Mouse (Mus musculus) urinary bladder, adult 18-20 months (tissue): ENCODE data around the gene Pip4k2b.
"Not testable (repeated sequence)": the region's sequence is repeated elsewhere in the genome, so short reads cannot be mapped to it uniquely, and the experiment has no call there.

ENCODE experiments used
- DNase-seq, 2 experiments: peaks; one replicate each; pipeline ENCODE4 v3.0.0; 2022; ENCODE audit warnings: low spot score in 2 of 2, mixed read lengths in 2 of 2

The Pip4k2b gene

DNA sequence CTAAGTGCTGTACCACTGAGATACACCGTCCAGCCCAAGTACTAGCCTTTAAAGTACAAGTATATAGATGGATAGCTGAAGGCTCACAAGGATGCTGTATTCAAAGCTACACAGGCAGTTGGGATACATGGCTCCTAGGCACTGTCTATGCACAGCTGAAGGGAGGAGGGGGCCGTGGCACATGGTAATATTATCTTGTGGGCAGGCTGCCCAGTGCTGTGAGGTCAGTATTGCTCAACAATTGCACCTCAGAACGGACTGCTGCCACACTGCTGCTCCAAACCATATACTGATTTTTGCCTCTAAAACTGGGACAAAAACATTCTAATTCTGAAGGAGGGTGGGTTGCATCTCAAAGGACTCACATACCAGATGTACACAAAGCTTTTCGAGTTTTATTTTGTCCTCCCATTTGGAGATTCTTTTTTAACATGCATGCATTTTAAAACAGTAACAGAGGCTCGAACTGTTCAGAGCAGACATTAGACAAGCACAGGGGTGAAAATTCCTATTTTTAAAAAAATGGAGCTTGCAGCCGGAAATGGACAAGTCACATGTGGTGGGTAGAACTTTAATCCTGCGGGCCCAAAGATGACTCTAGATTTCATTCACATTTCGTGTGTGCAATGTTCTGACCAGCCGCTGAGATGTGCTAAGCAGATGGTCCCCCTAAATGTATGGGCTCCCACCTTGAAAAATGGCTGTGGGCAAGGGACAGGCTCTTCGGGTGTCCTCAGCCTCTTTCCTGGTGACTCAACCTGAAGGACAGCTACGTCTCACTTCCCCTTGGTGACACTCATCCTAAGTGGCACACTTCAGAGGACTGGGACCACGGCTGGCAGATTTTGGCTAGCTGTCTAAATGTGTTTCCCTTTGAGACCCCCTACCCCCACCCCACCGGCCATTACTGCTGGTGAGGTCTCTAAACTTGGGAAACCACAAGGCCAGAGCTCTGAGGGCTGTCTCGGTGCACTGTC, 29.4 kb downstream of the Pip4k2b start:
- DNase-seq, result no peak

GRCm38 (mm10) chr11:97714356-97714755, 30.1 kb downstream of the Pip4k2b start:
- no peak for DNase-seq

- no peak for DNase-seq
These were observed 30.6 kb downstream of the Pip4k2b start for GRCm38 (mm10) chr11:97713896-97714295.

GRCm38 (mm10) chr11:97712286-97712685, 32.2 kb downstream of the Pip4k2b start:
- no peak for DNase-seq

DNA sequence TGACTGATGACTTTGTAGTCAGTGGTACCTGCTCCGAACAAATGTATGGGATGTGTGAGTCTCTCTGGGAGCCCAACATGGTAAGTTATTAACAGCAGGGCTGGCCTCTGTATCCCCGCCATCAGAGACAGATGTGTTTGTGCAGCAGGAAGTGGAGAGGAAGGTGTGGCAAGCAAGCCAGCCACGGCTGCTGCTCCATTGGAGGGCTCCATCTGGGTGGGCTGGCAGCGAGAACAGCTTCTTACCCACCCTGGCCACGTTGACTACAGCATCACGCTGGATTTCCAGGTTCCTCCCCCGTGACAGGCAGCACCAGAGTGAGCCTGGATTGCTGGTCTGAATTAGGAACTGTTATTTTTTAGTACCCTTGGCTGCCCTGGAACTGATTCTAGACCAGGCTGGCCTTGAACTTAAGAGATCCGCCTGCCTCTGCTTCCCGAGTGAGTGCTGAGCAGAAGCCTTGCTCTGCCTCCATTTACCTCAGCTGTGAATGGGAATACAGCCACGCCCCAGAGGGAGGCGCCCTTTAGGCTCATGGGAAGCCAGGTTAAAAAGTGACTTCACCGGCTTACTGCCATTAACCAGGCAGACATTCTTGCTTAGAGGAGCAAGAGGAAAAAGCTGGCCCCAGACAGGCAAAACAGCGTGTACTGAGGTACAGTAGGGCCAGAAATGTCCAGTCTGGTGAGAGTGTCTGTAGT, 33.2 kb downstream of the Pip4k2b start:
- DNase-seq, result no peak

- DNase-seq, result not testable (repeated sequence)
These were observed 34.4 kb downstream of the Pip4k2b start for GRCm38 (mm10) chr11:97710067-97710466.

DNA sequence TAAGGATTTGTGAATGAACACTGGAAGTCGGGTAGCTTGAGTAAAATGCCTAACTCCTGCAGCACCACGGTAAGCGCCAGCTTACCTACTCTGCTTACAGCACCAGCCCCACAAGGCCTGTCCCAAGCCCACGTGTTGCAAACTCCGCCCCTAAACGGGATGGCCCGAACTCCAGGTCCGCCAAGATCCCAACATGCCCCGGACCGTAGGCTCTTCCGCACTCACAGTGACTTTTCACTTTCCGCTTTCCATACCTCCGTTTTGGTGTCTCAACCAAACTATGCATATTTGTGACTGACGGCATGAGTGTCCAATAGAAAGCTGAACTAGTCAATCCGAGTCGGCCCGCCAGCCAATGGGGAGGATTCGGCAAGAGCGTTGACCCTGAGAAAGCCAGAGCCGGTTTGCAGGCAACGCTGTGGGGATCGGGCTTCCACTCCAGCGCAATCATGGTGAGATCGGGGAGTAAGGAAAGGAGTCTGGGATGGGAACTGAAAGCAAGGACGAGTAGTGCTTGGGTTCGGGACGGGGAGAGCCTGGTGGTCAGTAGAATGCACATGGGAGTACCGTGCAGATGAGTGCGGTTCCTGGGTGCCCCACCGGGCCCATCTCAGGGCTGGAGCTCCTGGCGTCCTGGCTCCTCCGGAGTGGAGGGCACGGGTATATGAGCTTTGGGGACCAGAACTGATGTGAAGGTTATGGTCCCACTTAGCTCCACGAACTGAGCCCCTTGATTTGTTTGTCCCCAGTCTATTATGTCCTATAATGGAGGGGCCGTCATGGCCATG, 41.3 kb downstream of the Pip4k2b start, which contains the start of gene Psmb3:
Gene Psmb3 (plus strand): TSS at position 361 of the 788 bp plus-strand sequence.
- DNase-seq, result peak; percentile 96 to 98

- DNase-seq, result peak; percentile 86 to 90
These were observed 42.1 kb downstream of the Pip4k2b start for GRCm38 (mm10) chr11:97702393-97702745.

- DNase-seq, result no peak
These were observed 42.7 kb downstream of the Pip4k2b start for GRCm38 (mm10) chr11:97701581-97702392.

DNA sequence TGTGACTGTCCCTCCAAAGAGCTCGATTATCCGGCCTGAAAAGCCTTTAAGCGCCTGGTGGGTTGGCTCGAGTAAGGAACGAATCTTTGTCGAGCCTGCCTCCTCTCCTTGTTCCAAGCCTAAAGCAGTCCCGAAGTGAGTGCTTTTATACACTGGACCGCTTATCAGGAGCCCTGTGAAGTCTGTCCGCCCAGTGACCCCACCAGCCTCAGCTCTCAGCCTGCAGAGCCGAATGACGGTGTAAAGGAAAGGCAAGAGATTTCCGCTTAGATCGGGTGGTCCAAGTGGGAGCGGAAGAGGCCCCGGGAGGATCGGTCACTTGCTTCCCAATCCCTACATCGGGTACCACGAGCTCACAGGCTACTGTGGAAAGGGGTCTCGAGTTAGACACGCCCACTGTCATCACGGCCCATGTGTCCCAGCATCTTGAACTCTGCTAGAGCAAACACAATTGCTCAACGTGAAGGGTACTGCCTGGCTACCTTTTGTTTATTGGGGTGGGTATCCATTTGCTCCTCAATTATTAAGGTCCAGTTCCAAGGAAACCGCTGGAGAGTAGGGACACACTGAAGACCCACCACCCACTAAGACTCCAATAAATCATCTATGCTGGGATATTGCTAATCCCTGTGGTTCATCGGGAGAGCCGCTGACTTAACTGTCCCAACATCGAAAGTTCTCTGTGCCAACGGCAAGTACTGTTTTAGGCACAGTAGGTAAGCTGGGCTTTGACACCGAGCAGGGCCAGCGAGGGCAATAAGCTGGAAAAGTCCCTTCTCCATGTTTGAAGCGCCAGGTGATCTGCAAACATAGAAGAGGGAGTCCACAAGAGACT, 43.5 kb downstream of the Pip4k2b start:
- peak in 1 of 2 experiments; percentile 31 for DNase-seq

GRCm38 (mm10) chr11:97700003-97700745, 44.3 kb downstream of the Pip4k2b start, which contains the start of gene Pcgf2:
Gene Pcgf2 (minus strand): TSS chr11:97700497.
- DNase-seq, result peak; percentile 73 to 76

DNA sequence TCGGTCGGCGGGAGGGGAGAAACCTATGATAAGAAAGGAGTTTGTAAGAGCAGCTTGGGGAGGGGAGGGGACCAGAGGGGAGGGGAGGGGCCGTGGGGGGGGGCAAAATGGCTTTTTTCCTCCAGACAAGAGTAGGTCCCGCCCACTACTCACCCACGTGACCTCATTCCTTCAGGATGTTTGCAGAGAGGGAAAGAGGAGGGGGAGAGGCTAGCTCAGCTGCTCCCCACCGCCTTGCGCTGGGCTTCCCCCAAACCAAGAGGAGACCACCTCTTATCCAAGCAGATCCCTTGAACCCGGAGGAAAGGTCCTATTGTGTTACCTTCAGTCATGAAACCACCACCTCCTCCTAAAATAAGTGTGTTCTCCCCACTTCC, 44.9 kb downstream of the Pip4k2b start:
- DNase-seq, result peak; percentile 75 to 79

DNA sequence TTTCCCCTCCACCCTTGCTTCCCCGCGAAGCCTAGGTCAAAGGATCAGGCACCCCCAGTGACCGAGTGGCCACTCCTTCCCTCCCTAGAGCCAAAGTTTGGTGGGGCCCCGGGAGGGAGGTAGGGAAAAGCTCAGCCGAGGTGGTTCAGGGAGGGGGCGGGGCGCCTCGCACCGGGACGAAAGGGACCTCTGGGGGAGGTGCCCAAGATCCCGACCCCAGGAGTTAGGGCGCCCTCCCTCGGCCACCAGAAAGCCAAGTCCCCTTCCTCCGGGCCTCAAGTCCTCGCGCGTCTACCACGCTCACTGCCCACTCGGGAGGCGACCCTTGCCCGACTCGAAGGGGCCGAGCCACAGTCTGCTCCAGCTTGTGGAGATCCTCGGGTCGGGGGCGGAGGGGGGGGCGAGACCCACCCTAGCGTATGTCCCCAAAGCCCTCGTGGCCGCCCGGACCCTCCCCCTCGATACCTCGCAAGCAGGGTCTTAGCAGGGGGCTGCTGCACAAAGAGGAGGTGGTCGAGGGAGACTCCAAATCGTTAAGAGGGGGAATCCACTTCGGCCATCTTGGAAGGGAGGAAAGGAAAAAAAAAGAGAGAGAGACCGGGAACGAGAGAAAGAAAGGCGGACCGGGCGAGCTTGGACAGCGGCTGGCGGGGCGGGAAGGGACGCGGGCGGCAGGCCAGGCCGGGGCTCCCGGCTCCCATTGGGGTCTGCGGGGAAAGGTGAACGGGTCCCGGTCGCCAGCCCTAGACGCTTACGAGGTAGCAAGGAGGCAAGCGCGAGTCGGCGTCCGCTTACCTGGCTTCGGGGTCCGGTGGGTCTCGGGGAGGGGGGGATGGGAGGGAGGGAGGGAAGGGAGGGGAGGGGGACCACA, 45.5 kb downstream of the Pip4k2b start:
- peak; percentile 70 for DNase-seq

DNA sequence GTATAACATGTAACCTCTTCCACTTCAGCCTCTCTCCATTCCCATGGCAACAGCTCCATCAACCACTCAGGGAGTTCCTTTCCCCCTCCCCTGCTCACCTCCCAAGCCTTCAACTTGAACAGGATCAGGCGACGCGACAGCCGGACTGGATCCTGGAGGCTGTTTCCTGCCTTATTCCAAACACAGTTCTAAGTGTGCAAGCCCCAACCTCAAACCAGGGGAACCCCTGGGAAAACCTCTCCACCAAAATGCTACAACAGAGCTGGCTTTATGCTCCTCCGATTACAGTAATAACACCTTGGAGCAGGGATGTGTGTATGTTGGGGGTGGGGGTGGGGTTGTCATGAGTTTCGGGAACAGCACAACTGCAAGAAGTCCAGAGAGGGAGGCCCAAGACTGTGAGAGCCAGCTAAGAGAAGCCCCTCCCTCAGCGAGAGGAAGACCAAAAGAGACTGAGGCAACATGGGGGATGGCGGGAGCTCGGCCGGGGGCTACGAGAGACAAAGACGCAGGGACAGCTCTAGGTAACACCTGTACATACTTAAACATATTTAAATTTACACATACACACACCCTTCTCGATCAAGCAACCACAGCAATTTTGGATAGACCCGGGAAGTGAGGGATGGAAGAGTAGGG, 46.5 kb downstream of the Pip4k2b start:
- no peak for DNase-seq

DNA sequence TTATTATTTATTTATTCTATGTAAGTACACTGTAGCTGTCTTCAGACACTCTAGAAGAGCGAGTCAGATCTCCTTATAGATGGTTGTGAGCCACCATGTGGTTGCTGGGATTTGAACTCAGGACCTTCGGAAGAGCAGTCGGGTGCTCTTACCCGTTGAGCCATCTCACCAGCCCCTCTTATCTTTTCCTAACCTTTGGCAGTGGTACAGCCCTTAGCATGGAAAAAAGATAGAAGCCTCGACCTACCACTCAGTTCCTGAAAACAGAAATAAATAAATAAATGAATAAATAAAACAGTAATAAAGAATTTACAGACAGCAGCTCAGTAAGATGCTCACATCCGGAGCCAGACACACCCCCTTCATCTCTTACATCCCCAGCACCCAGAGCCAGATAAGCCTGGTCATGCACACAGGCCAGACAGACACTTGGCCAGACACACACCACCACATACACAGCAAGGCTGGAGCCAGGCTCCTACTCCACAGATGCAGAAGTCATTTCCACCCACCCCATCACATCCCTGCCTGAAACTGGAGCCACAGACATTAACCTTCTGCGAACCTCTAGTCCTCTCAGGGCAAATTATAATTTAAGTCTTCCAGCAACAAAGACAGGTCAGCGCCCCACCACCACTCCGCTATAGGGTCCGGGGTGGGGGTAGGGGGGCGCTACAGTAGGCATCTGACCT, 47.2 kb downstream of the Pip4k2b start:
- DNase-seq, result no peak

- no peak for DNase-seq
These were observed 47.8 kb downstream of the Pip4k2b start for GRCm38 (mm10) chr11:97696669-97697068.

- no peak for DNase-seq
These were observed 48.6 kb downstream of the Pip4k2b start for GRCm38 (mm10) chr11:97695712-97696401.
